Comparison of ENCODE assay signal across 11 mouse cellular contexts in genomic region chr16:18339866-18340265, GRCm38 (mm10). TPM values are rescaled to one million over a fixed set of nuclear protein-coding genes. Genes with fewer than 3 reads are reported as not detected.
A peak's percentile ranks its signal among the peaks of the same experiment; 100 is the strongest.
DNase-seq lines count a peak whose midpoint lies in the region; ATAC-seq and TF ChIP-seq lines count a peak whose summit lies in the region.
"Had no signal": no experiment of that assay in that cellular context is flagged by ENCODE, and none has a peak within 500 bp of the region (broad histone marks: within the 10 kb centered on the region; RNA-seq: fewer than 3 reads in every experiment).

No protein-coding gene starts in this region.

- peaks cover 4% of the 10 kb centered on the region; the same call in 1 of the 2 replicates for H3K36me3 ChIP-seq in forebrain, embryonic 15.5 days
- peaks cover 4% of the 10 kb centered on the region; the same call in 1 of the 2 replicates for H3K36me3 ChIP-seq in forebrain, embryonic 12.5 days (replicated peaks)
- H3K36me3 ChIP-seq in heart, embryonic 16.5 days (ENCODE audit: control insufficient read depth, insufficient read depth): no peaks in the 10 kb centered on the region
- H3K36me3 ChIP-seq: kidney, embryonic 15.5 days had no signal

- H3K27ac ChIP-seq in forebrain, embryonic 15.5 days (replicated peaks): peak overlapping the region; percentile 50; the same call in 1 of the 2 replicates
- no peak overlapping the region for H3K27ac ChIP-seq in forebrain, embryonic 12.5 days
- H3K27ac ChIP-seq in heart, embryonic 16.5 days (ENCODE audit: low read length): 0 out of 2 replicates have a peak overlapping the region, but pooled peaks have one; percentile 9
- H3K27ac ChIP-seq: kidney, embryonic 15.5 days; macrophage had no signal

- no peak for TF ChIP-seq CTCF in lung, adult 2 months (IDR thresholded peaks at IDR 0.05; ENCODE audit: insufficient read depth, low read length)

- peak; percentile 48 to 67 for DNase-seq in lung, adult 18-20 months
- no peak for DNase-seq in lung, adult 2 months
- peak; percentile 46 for DNase-seq in lung, postnatal 14 days
- no peak for DNase-seq in embryo, embryonic 11 days
- DNase-seq in kidney, adult 11 months: no peak
- DNase-seq: right cerebral cortex, postnatal 14 days had no signal

- no peak for TF ChIP-seq POLR2A in lung, adult 2 months (IDR thresholded peaks at IDR 0.05; ENCODE audit: borderline replicate concordance, extremely low read depth, low read depth, low read length)

- peaks cover 34% of the 10 kb centered on the region for H3K4me1 ChIP-seq in forebrain, embryonic 15.5 days
- H3K4me1 ChIP-seq in forebrain, embryonic 12.5 days: peaks cover 27% of the 10 kb centered on the region
- peaks cover 5% of the 10 kb centered on the region for H3K4me1 ChIP-seq in lung, adult 2 months (ENCODE audit: control insufficient read depth, insufficient read depth, low read length)
- peaks cover 33% of the 10 kb centered on the region for H3K4me1 ChIP-seq in heart, embryonic 16.5 days (ENCODE audit: control insufficient read depth, insufficient read depth, low read length)

- H3K9me3 ChIP-seq in forebrain, embryonic 15.5 days: no peaks in the 10 kb centered on the region
- no peaks in the 10 kb centered on the region for H3K9me3 ChIP-seq in forebrain, embryonic 12.5 days
- H3K9me3 ChIP-seq in heart, embryonic 16.5 days (replicated peaks; ENCODE audit: control insufficient read depth, low read length): no peaks in the 10 kb centered on the region
- H3K9me3 ChIP-seq: kidney, embryonic 15.5 days had no signal

- H3K27me3 ChIP-seq in forebrain, embryonic 15.5 days: no peaks in the 10 kb centered on the region
- no peaks in the 10 kb centered on the region for H3K27me3 ChIP-seq in forebrain, embryonic 12.5 days
- H3K27me3 ChIP-seq in heart, embryonic 16.5 days (ENCODE audit: control insufficient read depth, insufficient read depth, low read length): no peaks in the 10 kb centered on the region
- H3K27me3 ChIP-seq: kidney, embryonic 15.5 days had no signal

- no peak overlapping the region for H3K4me2 ChIP-seq in forebrain, embryonic 15.5 days (replicated peaks)
- H3K4me2 ChIP-seq in forebrain, embryonic 12.5 days: no peak overlapping the region
- H3K4me2 ChIP-seq in heart, embryonic 16.5 days (ENCODE audit: low read depth, low read length): no peak overlapping the region
- H3K4me2 ChIP-seq: kidney, embryonic 15.5 days had no signal

- H3K4me3 ChIP-seq in forebrain, embryonic 15.5 days: no peak overlapping the region
- H3K4me3 ChIP-seq in forebrain, embryonic 12.5 days (replicated peaks): no peak overlapping the region
- no peak overlapping the region for H3K4me3 ChIP-seq in lung, adult 2 months (replicated peaks; ENCODE audit: extremely low read depth, low read depth, low read length)
- no peak overlapping the region for H3K4me3 ChIP-seq in heart, embryonic 16.5 days (ENCODE audit: low read length)
- H3K4me3 ChIP-seq: kidney, embryonic 15.5 days had no signal

- no peak overlapping the region for H3K9ac ChIP-seq in forebrain, embryonic 15.5 days (replicated peaks)
- no peak overlapping the region for H3K9ac ChIP-seq in forebrain, embryonic 12.5 days
- no peak overlapping the region for H3K9ac ChIP-seq in heart, embryonic 16.5 days (ENCODE audit: low read length)
- H3K9ac ChIP-seq: kidney, embryonic 15.5 days had no signal

- 45% methylated on average over 1 of the region's 1 CpGs for WGBS in forebrain, embryonic 15.5 days
- 78% methylated on average over 1 of the region's 1 CpGs for WGBS in forebrain, embryonic 12.5 days
- 31% methylated on average over 1 of the region's 1 CpGs for WGBS in lung, adult 2 months
- WGBS in heart, embryonic 16.5 days: 31% methylated on average over 1 of the region's 1 CpGs

- no peak for ATAC-seq in forebrain, embryonic 15.5 days (replicated peaks)
- ATAC-seq in forebrain, embryonic 12.5 days (ENCODE audit: low FRiP score): no peak
- no peak for ATAC-seq in heart, embryonic 16.5 days (replicated peaks; ENCODE audit: extremely low read depth, insufficient read depth, low FRiP score)

RNA-seq across cellular contexts. Expression of gene Tango2, which starts 8.0 kb away (rescaled TPM):
- 76.5 and 78.1 TPM in 2 replicates for polyA plus RNA-seq in forebrain, embryonic 15.5 days (2015; fragmentation: Nextera tagmentation; extraction: Ambion mirVana)
- 40.7 and 41.5 TPM in 2 replicates for polyA plus RNA-seq in forebrain, embryonic 12.5 days (2016; fragmentation: Nextera tagmentation; extraction: Ambion mirVana)
- 35.1 and 36.1 TPM in 2 replicates for polyA plus RNA-seq in lung, adult 2 months (2012; rRNA removed)
- 72.9 and 74.6 TPM in 2 replicates for polyA plus RNA-seq in heart, embryonic 16.5 days (2015; fragmentation: Nextera tagmentation; extraction: Ambion mirVana)

RNA-seq across cellular contexts. Expression of gene Arvcf, which starts 8.1 kb away (rescaled TPM):
- 63.3 and 72.0 TPM in 2 replicates for polyA plus RNA-seq in forebrain, embryonic 15.5 days (2015; fragmentation: Nextera tagmentation; extraction: Ambion mirVana)
- 115 and 126 TPM in 2 replicates for polyA plus RNA-seq in forebrain, embryonic 12.5 days (2016; fragmentation: Nextera tagmentation; extraction: Ambion mirVana)
- polyA plus RNA-seq in lung, adult 2 months (2012; rRNA removed): 49.9 and 53.7 TPM in 2 replicates
- polyA plus RNA-seq in heart, embryonic 16.5 days (2015; fragmentation: Nextera tagmentation; extraction: Ambion mirVana): 33.1 and 39.5 TPM in 2 replicates

RNA-seq across cellular contexts. Expression of gene Dgcr8, which starts 50.8 kb away (rescaled TPM):
- 38.5 and 40.9 TPM in 2 replicates for polyA plus RNA-seq in forebrain, embryonic 15.5 days (2015; fragmentation: Nextera tagmentation; extraction: Ambion mirVana)
- 40.8 and 44.2 TPM in 2 replicates for polyA plus RNA-seq in forebrain, embryonic 12.5 days (2016; fragmentation: Nextera tagmentation; extraction: Ambion mirVana)
- polyA plus RNA-seq in lung, adult 2 months (2012; rRNA removed): 16.0 and 22.3 TPM in 2 replicates
- 19.0 and 20.3 TPM in 2 replicates for polyA plus RNA-seq in heart, embryonic 16.5 days (2015; fragmentation: Nextera tagmentation; extraction: Ambion mirVana)

Comparison
In these comparisons a context has a peak if more than half of its experiments do, and no peak if none do; other contexts are left out.
1. DNase-seq: peak in lung, adult 18-20 months (2 of 2) and lung, postnatal 14 days (single experiment); none in lung, adult 2 months (single experiment), embryo, embryonic 11 days (single experiment) and kidney, adult 11 months (single experiment).